Mouse (Mus musculus) lung, postnatal 0 days (tissue): ENCODE results near the gene Eri3. TPM values are rescaled to one million over a fixed set of nuclear protein-coding genes. Genes with fewer than 3 reads are reported as not detected.

Experiments
- ATAC-seq: fragments of 200-750 bp; cut with Nextera tagmentation; 2 replicates; pipeline ENCODE4 v1.8.0; 2017; ENCODE audit warnings: moderate library complexity
- DNase-seq: peaks from one replicate; pipeline ENCODE4 v3.0.0-alpha.2; 2016; ENCODE audit warnings: low spot score
- H3K27ac ChIP-seq: fragments of 300-500 bp; sonication (generic); 2 replicates; pipeline ENCODE4 v1.5.1; 2014; ENCODE audit warnings: antibody characterized with exemption, mild to moderate bottlenecking, low read length, mixed read lengths
- H3K27me3 ChIP-seq: fragments of 300-500 bp; sonication (generic); replicated peaks from 2 replicates; pipeline ENCODE4 v1.6.1; 2014; ENCODE audit warnings: low read length, mixed read lengths; ENCODE audit not compliant: insufficient read depth
- H3K36me3 ChIP-seq: fragments of 300-500 bp; sonication (generic); 2 replicates; pipeline ENCODE4 v1.6.1; 2014; ENCODE audit warnings: low read length, mixed read lengths; ENCODE audit not compliant: insufficient read depth
- H3K4me1 ChIP-seq: fragments of 300-500 bp; sonication (generic); 2 replicates; pipeline ENCODE4 v1.6.1; 2014; ENCODE audit warnings: antibody characterized with exemption, low read depth, low read length, mixed read lengths; ENCODE audit not compliant: insufficient read depth
- H3K4me2 ChIP-seq: fragments of 300-500 bp; sonication (generic); replicated peaks from 2 replicates; pipeline ENCODE4 v1.6.1; 2014; ENCODE audit warnings: low read depth, mild to moderate bottlenecking, low read length, moderate library complexity, mixed read lengths
- H3K4me3 ChIP-seq: fragments of 300-500 bp; sonication (generic); 2 replicates; pipeline ENCODE4 v1.5.1; 2014; ENCODE audit warnings: low read depth, low read length
- H3K9ac ChIP-seq: fragments of 300-500 bp; sonication (generic); replicated peaks from 2 replicates; pipeline ENCODE4 v1.6.1; 2014; ENCODE audit warnings: low read depth, mild to moderate bottlenecking
- H3K9me3 ChIP-seq: fragments of 300-500 bp; sonication (generic); 2 replicates; pipeline ENCODE4 v1.6.1; 2016; ENCODE audit warnings: low read length, mixed read lengths
- CTCF ChIP-seq: IDR thresholded peaks from 2 replicates; pipeline ENCODE4 v1.5.1; 2016; ENCODE audit warnings: antibody characterized with exemption, mild to moderate bottlenecking
- EP300 ChIP-seq: IDR thresholded peaks from 2 replicates; pipeline ENCODE4 v1.6.1; 2016; ENCODE audit warnings: antibody characterized with exemption, mild to moderate bottlenecking, control low read depth
- WGBS: fragments of 180-500 bp; shearing (Covaris S2); extraction: QIAGEN DNeasy Blood & Tissue Kit; methylation state at CpG from one replicate; pipeline ENCODE4 v1.1.7; 2014; 5-methylcytosine and 5-hydroxymethylcytosine counted together
- polyA plus RNA-seq: library from polyadenylated mRNA; unstranded; fragments of >200 nt; fragmentation: Nextera tagmentation; extraction: Ambion mirVana; gene quantifications from 2 replicates; pipeline ENCODE4 v1.2.1, GENCODE M21; 2015

The Eri3 gene
- polyA plus RNA-seq, 1 experiment from 2014 or later = 79.3 TPM

DNA sequence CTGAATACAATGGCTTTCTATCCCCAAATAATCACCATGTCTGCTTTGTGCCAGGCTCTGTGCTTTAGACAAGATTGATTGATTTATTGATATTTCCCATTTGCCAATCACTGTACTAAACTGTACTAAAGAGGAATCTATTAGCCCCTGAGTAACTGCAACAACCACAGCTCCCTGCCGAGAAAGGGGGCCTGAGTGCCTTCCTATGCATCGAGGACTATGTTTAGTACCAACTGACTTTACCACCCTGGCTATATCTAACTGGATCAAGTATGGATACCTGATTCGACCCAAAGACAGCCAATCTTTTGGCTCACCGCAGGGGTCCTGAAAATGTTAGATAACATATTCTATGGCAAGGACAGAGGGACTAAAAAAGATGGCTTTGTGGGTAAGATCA, 20.3 kb upstream of the Eri3 start:
- WGBS = 79% methylated on average over 4 of the region's 4 CpGs
- DNase-seq = no peak
- TF ChIP-seq EP300 (no peak), CTCF (no peak)

DNA sequence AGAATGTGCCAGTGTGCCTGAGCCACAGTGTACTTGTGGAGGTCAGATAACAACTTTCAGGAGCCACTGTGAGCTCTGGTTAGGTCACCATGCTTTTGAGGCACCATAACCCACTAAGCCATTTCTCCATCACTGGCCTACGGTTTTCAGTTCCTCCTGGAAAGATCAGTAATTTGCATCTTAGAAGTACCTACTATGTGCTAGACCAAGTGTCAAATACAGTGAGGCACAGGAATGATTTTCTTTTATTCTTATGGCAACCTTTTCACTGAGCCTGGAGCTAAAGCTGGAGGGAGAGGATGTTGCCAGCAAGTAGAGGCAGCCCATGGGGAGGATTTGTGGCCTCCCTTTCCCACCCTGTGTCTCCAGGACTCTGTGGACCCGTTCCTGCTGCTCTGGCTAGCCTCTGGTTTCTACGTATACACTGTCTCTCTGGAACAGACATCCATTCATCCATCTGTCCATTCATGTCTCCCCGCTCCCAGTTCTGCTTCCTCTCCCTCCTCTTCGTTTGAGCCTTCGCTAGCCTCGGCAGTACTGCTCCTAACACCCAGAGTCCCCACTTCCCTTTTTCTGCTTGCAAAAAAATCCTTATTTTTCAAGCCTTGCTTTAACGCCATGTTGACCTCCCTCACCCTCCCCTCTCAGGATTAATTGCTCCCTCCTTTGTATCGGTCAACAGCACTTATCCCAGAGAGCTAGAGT, 14.5 kb upstream of the Eri3 start:
- H3K9ac ChIP-seq = no peak overlapping the region
- TF ChIP-seq CTCF = no peak
- no peak for TF ChIP-seq EP300
- H3K27ac ChIP-seq = no peak overlapping the region
- H3K36me3 ChIP-seq = no peaks in the 10 kb centered on the region
- H3K4me3 ChIP-seq = no peak overlapping the region
- no peaks in the 10 kb centered on the region for H3K27me3 ChIP-seq
- H3K4me1 ChIP-seq = no peaks in the 10 kb centered on the region
- no peaks in the 10 kb centered on the region for H3K9me3 ChIP-seq
- ATAC-seq (no peak), DNase-seq (no peak)
- WGBS = 55% methylated on average over 9 of the region's 9 CpGs
- no peak overlapping the region for H3K4me2 ChIP-seq

More for the DNA sequence above, 20.3 kb upstream of the Eri3 start:
- no peak overlapping the region for H3K4me2 ChIP-seq
- no peaks in the 10 kb centered on the region for H3K4me1 ChIP-seq
- no peak overlapping the region for H3K4me3 ChIP-seq
- ATAC-seq = no peak
- no peaks in the 10 kb centered on the region for H3K36me3 ChIP-seq
- H3K9me3 ChIP-seq = no peaks in the 10 kb centered on the region
- no peak overlapping the region for H3K27ac ChIP-seq
- H3K27me3 ChIP-seq = no peaks in the 10 kb centered on the region
- no peak overlapping the region for H3K9ac ChIP-seq

DNA sequence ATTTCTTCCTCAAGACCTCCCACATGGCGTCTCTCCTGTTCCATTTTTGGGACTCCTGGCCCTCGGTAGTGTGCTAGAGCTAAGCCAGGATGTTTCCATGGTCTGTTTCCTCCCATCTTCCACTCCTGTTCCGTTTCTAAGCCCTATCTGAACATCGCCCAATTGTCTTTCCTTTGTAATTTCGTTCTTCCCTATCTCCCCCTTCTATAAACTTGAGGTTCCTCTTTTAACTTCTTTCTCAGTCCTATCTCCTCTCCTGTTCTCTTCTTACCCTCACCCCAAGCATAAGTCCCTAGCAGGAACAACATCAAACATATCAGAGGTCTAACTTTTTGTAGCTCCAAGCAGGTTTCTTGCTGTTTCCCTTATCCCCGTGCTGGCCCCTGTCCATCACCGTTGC, 13.2 kb upstream of the Eri3 start:
- ATAC-seq (no peak), DNase-seq (no peak)
- Histone ChIP-seq H3K36me3 (no peaks in the 10 kb centered on the region), H3K4me1 (no peaks in the 10 kb centered on the region), H3K27ac (no peak overlapping the region), H3K4me2 (no peak overlapping the region), H3K9me3 (no peaks in the 10 kb centered on the region), H3K4me3 (no peak overlapping the region), H3K9ac (no peak overlapping the region), H3K27me3 (no peaks in the 10 kb centered on the region)
- 66% methylated on average over 7 of the region's 7 CpGs for WGBS
- TF ChIP-seq CTCF (no peak), EP300 (no peak)

DNA sequence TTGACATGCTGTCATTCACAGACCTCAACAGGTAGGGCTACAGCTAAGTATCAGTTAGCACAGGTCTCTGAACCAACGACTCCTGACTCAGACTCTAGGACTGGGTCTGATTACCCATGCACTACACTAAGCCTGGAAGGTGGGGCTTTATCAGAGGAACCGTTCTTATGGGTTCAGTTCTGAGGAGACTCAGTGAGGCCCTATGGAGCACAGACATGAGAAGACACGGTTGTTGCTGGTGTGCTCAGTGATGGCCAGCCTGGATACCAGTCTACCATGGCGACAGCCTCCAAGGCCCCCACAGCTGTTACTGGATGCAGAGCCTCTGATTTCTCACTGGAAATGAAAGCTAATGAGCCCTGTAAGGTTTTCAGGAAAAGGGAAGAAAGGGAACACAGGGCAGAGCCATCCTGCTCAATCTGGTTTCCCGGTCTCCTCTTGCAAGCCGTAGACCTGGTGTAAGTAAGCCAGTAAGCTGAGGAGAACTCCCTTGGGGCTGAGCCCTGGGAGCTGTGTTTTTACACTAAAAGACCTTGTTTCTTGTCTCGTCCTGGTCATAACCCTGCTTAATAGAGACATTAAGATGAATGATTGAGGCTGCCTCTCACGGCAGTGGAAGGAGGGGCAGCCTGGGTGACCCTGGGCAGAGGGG, 10.7 kb upstream of the Eri3 start:
- WGBS = 83% methylated on average over 8 of the region's 8 CpGs
- Histone ChIP-seq H3K9me3 (no peaks in the 10 kb centered on the region), H3K4me2 (no peak overlapping the region), H3K27me3 (no peaks in the 10 kb centered on the region), H3K27ac (no peak overlapping the region), H3K4me3 (no peak overlapping the region), H3K36me3 (no peaks in the 10 kb centered on the region), H3K4me1 (no peaks in the 10 kb centered on the region), H3K9ac (no peak overlapping the region)
- no peak for TF ChIP-seq CTCF
- TF ChIP-seq EP300 = no peak
- no peak for DNase-seq
- no peak for ATAC-seq

DNA sequence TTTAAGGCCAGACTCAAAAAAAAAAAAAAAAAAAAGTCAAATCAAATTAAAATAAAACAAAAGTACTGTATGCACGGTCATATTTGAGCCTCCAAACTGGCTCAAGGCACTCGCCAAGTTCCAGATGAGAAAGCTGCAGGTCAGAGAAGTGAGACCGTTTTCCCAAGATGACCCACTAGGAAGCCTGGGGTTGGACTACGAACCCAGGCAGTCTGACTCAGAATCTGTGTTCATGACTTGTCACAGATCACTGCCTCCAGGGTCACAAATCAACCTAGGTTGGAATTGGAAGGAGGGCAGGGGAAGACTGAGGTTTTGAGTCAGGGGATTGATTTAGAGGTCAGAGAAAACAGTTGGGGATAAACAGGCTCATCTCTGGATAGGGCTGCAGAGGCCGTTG, 9.6 kb upstream of the Eri3 start:
- Histone ChIP-seq H3K4me2 (no peak overlapping the region), H3K9ac (no peak overlapping the region), H3K36me3 (no peaks in the 10 kb centered on the region), H3K4me1 (no peaks in the 10 kb centered on the region), H3K27me3 (no peaks in the 10 kb centered on the region), H3K4me3 (no peak overlapping the region), H3K27ac (no peak overlapping the region), H3K9me3 (no peaks in the 10 kb centered on the region)
- WGBS = 75% methylated on average over 5 of the region's 5 CpGs
- DNase-seq (no peak), ATAC-seq (no peak)
- TF ChIP-seq EP300 (no peak), CTCF (no peak)

DNA sequence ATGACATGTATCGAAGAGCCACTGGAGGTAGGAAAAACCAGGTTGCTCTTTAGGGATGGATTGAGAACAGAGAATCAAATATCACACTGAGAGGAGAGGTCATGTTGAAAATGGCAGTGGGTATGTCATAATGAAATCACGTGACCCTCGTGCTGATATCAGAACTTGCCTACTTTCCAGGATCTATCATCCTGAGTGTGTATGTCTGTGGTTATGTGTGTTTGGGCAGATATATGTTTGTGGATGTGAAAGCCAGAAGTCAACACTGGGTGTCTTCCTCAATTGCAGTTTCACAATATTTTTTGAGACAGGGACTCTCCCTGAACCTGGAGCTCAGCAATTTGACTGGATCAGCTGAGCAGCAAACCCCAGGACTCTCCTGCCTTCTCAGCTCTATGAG, 4.7 kb upstream of the Eri3 start:
- TF ChIP-seq EP300 (no peak), CTCF (no peak)
- ATAC-seq = no peak
- no peak overlapping the region for H3K9ac ChIP-seq
- no peaks in the 10 kb centered on the region for H3K27me3 ChIP-seq
- no peaks in the 10 kb centered on the region for H3K36me3 ChIP-seq
- no peak overlapping the region for H3K27ac ChIP-seq
- no peak for DNase-seq
- H3K4me2 ChIP-seq = no peak overlapping the region
- WGBS = 85% methylated on average over 3 of the region's 3 CpGs
- H3K9me3 ChIP-seq = no peaks in the 10 kb centered on the region
- no peak overlapping the region for H3K4me3 ChIP-seq
- no peaks in the 10 kb centered on the region for H3K4me1 ChIP-seq
